Mouse (Mus musculus): ENCODE data around the gene Rexo2. TPM values are rescaled to one million over a fixed set of nuclear protein-coding genes. Genes with fewer than 3 reads are reported as not detected.
"Not testable (repeated sequence)": the region's sequence is repeated elsewhere in the genome, so short reads cannot be mapped to it uniquely, and the experiment has no call there.

The Rexo2 gene
- total and polyA plus RNA-seq, 3 experiments = 226 to 280 (median 259) TPM

DNA sequence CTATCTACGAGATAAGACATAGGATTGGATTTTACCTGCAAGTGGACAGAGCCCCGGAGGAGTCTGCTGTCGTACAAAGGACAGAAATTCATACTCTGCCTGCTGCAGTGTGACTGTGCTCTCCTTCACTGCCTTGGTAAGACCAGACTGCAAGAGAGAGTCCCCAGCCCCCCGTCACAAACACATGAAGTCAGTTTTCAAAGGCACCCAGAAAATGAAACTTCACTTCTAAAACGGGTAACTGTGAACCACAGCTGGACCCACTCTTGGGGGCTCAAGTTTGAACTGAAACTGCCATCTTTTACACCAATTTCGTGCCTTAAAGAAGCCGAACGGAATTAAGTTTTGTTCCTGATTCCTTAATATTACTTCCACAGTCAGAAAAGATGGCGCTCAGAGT lies 6.1 kb downstream of the Rexo2 start:
- ATAC-seq (ENCODE audit: extremely low read depth, insufficient number of reproducible peaks, low FRiP score, poor library complexity, severe bottlenecking) (no peak), DNase-seq (ENCODE audit: low spot score) (no peak)
- TF ChIP-seq GATA1 (IDR thresholded peaks at IDR 0.05; ENCODE audit: borderline replicate concordance, low read length) = no peak
- no peak for TF ChIP-seq TAL1 (conservative IDR thresholded peaks at IDR 0.05; ENCODE audit: low read depth, low read length)
- no peak for TF ChIP-seq POLR2AphosphoS5 (IDR thresholded peaks at IDR 0.05; ENCODE audit: insufficient replicate concordance, low read depth, low read length)
- TF ChIP-seq CTCF (IDR thresholded peaks at IDR 0.05; ENCODE audit: low read depth, low read length) = no peak
- TF ChIP-seq GATA2 (IDR thresholded peaks at IDR 0.05; ENCODE audit: borderline replicate concordance, low read depth, low read length) = no peak
- Histone ChIP-seq H3K36me3 (replicated peaks) (peaks cover 84% of the 10 kb centered on the region), H3K4me1 (ENCODE audit: insufficient read depth, low read depth, low read length) (peaks cover 46% of the 10 kb centered on the region), H3K4me3 (ENCODE audit: low read depth, low read length) (no peak overlapping the region), H3K27me3 (ENCODE audit: insufficient read depth, low read length) (no peaks in the 10 kb centered on the region), H3K9me3 (replicated peaks) (no peaks in the 10 kb centered on the region)

DNA sequence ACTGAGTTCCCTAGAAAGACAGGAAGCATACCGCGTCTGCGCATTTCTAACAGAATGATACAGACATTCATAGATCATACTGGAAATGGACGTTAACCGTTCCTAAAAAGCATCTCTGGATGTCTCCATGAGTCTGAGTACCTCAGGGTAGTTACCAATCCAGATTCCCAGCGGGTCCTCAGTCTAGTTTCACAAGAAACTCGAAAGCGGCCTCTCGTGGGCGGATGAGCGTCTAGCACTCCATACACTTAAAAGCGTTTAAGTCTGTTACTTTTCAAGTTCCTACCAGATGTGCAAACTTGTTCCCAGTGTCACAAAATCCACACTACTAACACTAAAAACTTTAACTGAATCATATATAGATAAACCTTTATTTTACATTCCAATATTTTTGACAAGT lies 7.3 kb downstream of the Rexo2 start:
- peaks cover 89% of the 10 kb centered on the region for H3K36me3 ChIP-seq (replicated peaks)
- no peaks in the 10 kb centered on the region for H3K9me3 ChIP-seq (replicated peaks)
- H3K4me3 ChIP-seq (ENCODE audit: low read depth, low read length) = no peak overlapping the region

DNA sequence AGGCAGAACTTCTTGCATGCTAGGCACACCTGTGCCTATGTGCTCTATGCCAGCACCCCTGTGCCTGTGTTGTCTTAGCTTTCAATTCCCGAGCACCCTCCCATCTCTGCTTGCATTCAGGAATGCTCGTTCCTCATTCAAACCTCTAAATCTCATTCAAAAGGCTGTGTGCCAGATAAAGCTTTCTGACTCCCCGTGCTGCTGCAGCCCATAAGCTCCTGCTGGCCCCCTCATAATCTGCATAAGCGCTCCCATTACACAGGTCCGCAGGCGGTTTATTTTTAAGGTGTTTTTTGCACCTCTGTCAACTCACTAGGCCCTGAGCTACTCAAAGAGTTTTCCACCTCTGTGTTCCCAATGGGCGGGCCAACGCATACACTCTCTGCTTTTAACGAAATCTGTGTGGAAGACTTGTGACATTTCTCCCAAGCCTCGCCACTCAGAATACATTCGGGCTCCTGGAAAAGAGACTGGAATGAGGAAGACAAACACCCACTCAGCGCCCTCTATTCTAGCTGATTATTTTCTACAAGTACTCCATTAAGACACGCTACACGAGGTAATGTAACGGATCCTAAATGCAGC lies 7.9 kb downstream of the Rexo2 start:
- ATAC-seq (ENCODE audit: extremely low read depth, insufficient number of reproducible peaks, low FRiP score, poor library complexity, severe bottlenecking) (no peak), DNase-seq (ENCODE audit: low spot score) (no peak)
- TF ChIP-seq CTCF (IDR thresholded peaks at IDR 0.05; ENCODE audit: low read depth, low read length) = no peak
- Histone ChIP-seq H3K9me3 (replicated peaks) (no peaks in the 10 kb centered on the region), H3K4me1 (ENCODE audit: insufficient read depth, low read depth, low read length) (peaks cover 30% of the 10 kb centered on the region), H3K36me3 (replicated peaks) (peaks cover 88% of the 10 kb centered on the region), H3K4me3 (ENCODE audit: low read depth, low read length) (no peak overlapping the region), H3K27me3 (ENCODE audit: insufficient read depth, low read length) (no peaks in the 10 kb centered on the region)

More for the DNA sequence above, 7.3 kb downstream of the Rexo2 start:
- H3K27me3 ChIP-seq (ENCODE audit: insufficient read depth, low read length) = no peaks in the 10 kb centered on the region
- TF ChIP-seq TAL1 (conservative IDR thresholded peaks at IDR 0.05; ENCODE audit: low read depth, low read length) (no peak), POLR2AphosphoS5 (IDR thresholded peaks at IDR 0.05; ENCODE audit: insufficient replicate concordance, low read depth, low read length) (no peak), GATA2 (IDR thresholded peaks at IDR 0.05; ENCODE audit: borderline replicate concordance, low read depth, low read length) (no peak), GATA1 (IDR thresholded peaks at IDR 0.05; ENCODE audit: borderline replicate concordance, low read length) (no peak), CTCF (IDR thresholded peaks at IDR 0.05; ENCODE audit: low read depth, low read length) (no peak)
- DNase-seq (ENCODE audit: low spot score) (no peak), ATAC-seq (ENCODE audit: extremely low read depth, insufficient number of reproducible peaks, low FRiP score, poor library complexity, severe bottlenecking) (no peak)
- H3K4me1 ChIP-seq (ENCODE audit: insufficient read depth, low read depth, low read length) = peaks cover 36% of the 10 kb centered on the region

DNA sequence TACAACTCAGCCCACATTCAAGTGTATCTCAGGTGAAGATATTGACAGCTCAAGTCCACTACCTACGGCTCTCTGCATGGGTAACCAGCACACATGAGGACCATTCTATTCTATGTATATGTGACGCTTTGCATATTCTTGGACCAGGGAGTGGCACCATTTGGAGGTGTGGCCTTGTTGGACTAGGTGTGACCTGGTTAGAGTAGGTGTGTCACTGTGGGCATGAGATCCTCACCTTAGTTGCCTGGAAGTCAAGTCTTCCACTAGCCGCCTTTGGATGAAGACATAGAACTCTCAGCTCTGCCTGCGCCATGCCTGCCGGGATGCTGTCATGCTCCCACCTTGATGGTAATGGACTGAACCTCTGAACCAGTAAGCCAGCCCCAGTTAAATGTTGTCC lies 13.0 kb downstream of the Rexo2 start:
- not testable (repeated sequence) for DNase-seq (ENCODE audit: low spot score); H3K4me1 ChIP-seq (ENCODE audit: insufficient read depth, low read depth, low read length); ATAC-seq (ENCODE audit: extremely low read depth, insufficient number of reproducible peaks, low FRiP score, poor library complexity, severe bottlenecking); H3K9me3 ChIP-seq (replicated peaks); H3K4me3 ChIP-seq (ENCODE audit: low read depth, low read length); H3K27me3 ChIP-seq (ENCODE audit: insufficient read depth, low read length)
- peaks cover 81% of the 10 kb centered on the region for H3K36me3 ChIP-seq (replicated peaks)

DNA sequence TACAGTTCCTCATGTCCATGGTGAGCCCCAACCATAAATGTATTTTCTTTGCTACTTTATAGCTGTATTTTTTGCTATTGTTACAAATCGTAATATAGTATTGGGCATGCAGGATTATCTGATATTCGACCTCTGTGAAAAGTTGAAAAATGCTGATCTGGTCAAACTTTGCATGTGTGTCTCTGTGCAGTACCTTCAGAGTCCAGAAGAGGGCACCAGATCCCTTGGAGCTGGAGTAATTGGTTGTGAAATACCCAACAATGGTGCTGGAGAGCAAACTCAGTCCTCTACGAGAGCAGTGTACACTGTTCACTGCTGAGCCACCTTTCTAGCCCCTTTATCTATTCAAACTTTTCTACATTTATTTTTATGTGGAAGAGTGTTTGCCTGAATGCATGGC lies 13.6 kb downstream of the Rexo2 start:
- H3K27me3 ChIP-seq (ENCODE audit: insufficient read depth, low read length) = no peaks in the 10 kb centered on the region
- H3K4me1 ChIP-seq (ENCODE audit: insufficient read depth, low read depth, low read length) = peaks cover 5% of the 10 kb centered on the region
- H3K36me3 ChIP-seq (replicated peaks) = peaks cover 77% of the 10 kb centered on the region
- H3K4me3 ChIP-seq (ENCODE audit: low read depth, low read length) = no peak overlapping the region
- DNase-seq (ENCODE audit: low spot score) (peak; percentile 12), ATAC-seq (ENCODE audit: extremely low read depth, insufficient number of reproducible peaks, low FRiP score, poor library complexity, severe bottlenecking) (peak; percentile 28; the same call in 1 of the 2 replicates)
- H3K9me3 ChIP-seq (replicated peaks) = peaks cover 5% of the 10 kb centered on the region
- peak; percentile 80 for TF ChIP-seq CTCF (IDR thresholded peaks at IDR 0.05; ENCODE audit: low read depth, low read length)
- TF ChIP-seq GATA2 (IDR thresholded peaks at IDR 0.05; ENCODE audit: borderline replicate concordance, low read depth, low read length) = no peak
- TF ChIP-seq TAL1 (conservative IDR thresholded peaks at IDR 0.05; ENCODE audit: low read depth, low read length) = no peak

DNA sequence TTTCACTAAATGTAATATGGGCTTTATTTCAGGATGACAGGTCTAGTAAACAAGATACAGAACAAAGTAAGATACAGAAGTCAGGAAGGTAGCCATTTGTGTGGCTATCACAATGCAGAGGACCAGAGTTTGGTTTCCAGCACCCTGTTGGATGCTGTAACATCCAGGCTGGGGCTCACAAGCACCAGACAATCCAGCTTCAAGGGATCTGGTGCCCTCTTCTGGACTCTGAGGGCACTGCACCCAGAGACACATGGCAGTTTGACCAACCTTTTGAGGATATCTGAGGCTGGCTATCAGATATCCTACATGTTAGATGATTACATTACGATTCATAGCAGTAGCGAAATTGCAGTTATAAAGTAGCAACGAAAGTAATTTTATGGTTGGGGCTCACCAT lies 14.8 kb downstream of the Rexo2 start:
- Histone ChIP-seq H3K27me3 (ENCODE audit: insufficient read depth, low read length) (no peaks in the 10 kb centered on the region), H3K36me3 (replicated peaks) (peaks cover 71% of the 10 kb centered on the region), H3K4me3 (ENCODE audit: low read depth, low read length) (no peak overlapping the region), H3K4me1 (ENCODE audit: insufficient read depth, low read depth, low read length) (peaks cover 8% of the 10 kb centered on the region), H3K9me3 (replicated peaks) (peaks cover 5% of the 10 kb centered on the region)
- no peak for ATAC-seq (ENCODE audit: extremely low read depth, insufficient number of reproducible peaks, low FRiP score, poor library complexity, severe bottlenecking)
- DNase-seq (ENCODE audit: low spot score) = no peak
- TF ChIP-seq GATA2 (IDR thresholded peaks at IDR 0.05; ENCODE audit: borderline replicate concordance, low read depth, low read length) (no peak), CTCF (IDR thresholded peaks at IDR 0.05; ENCODE audit: low read depth, low read length) (peak; percentile 61), TAL1 (conservative IDR thresholded peaks at IDR 0.05; ENCODE audit: low read depth, low read length) (no peak), GATA1 (IDR thresholded peaks at IDR 0.05; ENCODE audit: borderline replicate concordance, low read length) (no peak), POLR2AphosphoS5 (IDR thresholded peaks at IDR 0.05; ENCODE audit: insufficient replicate concordance, low read depth, low read length) (no peak)

DNA sequence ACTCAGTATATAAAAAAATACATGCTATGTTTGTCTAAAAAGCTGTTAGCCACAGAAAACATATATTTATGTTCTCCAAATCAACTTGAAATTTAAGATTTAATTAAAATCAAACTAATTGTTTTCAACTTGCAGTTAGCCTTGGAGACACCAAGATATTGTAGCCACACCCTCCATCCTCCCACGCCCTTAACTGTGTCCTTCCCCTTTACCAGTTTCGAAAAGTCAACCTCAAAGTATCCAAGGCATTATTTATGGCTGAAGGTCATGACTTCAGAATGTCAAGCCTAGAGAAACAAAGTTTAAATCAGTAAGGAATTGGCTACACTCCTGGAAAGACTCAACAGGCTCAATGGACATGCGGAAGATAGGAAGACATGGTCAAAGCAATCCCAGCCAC lies 18.9 kb downstream of the Rexo2 start:
- peaks cover 5% of the 10 kb centered on the region; the same call in 1 of the 2 replicates for H3K4me1 ChIP-seq (ENCODE audit: insufficient read depth, low read depth, low read length)
- no peaks in the 10 kb centered on the region for H3K27me3 ChIP-seq (ENCODE audit: insufficient read depth, low read length)
- H3K36me3 ChIP-seq (replicated peaks) = peaks cover 39% of the 10 kb centered on the region
- DNase-seq (ENCODE audit: low spot score) (no peak), ATAC-seq (ENCODE audit: extremely low read depth, insufficient number of reproducible peaks, low FRiP score, poor library complexity, severe bottlenecking) (no peak)
- TF ChIP-seq GATA1 (IDR thresholded peaks at IDR 0.05; ENCODE audit: borderline replicate concordance, low read length) (no peak), GATA2 (IDR thresholded peaks at IDR 0.05; ENCODE audit: borderline replicate concordance, low read depth, low read length) (no peak), POLR2AphosphoS5 (IDR thresholded peaks at IDR 0.05; ENCODE audit: insufficient replicate concordance, low read depth, low read length) (no peak), TAL1 (conservative IDR thresholded peaks at IDR 0.05; ENCODE audit: low read depth, low read length) (no peak), CTCF (IDR thresholded peaks at IDR 0.05; ENCODE audit: low read depth, low read length) (no peak)
- peaks cover 5% of the 10 kb centered on the region for H3K9me3 ChIP-seq (replicated peaks)
- H3K4me3 ChIP-seq (ENCODE audit: low read depth, low read length) = no peak overlapping the region
